Mouse (Mus musculus): ENCODE measurements around the gene Cenpj.

- TF ChIP-seq USF1 (IDR thresholded peaks at IDR 0.05; ENCODE audit: low read depth) = no peak
- no peak for TF ChIP-seq POLR2A (IDR thresholded peaks at IDR 0.05; ENCODE audit: insufficient read length, low read depth)
- TF ChIP-seq MYOD1 (IDR thresholded peaks at IDR 0.05; ENCODE audit: control insufficient read depth in 1 of 3, insufficient read length in 2 of 3, low read depth in 2 of 3) = no peak
- no peak for TF ChIP-seq POLR2AphosphoS2 (IDR thresholded peaks at IDR 0.05; ENCODE audit: insufficient read length, low read depth)
- TF ChIP-seq TCF12 (IDR thresholded peaks at IDR 0.05; ENCODE audit: insufficient read depth, poor library complexity, severe bottlenecking) = no peak
- TF ChIP-seq CEBPB (IDR thresholded peaks at IDR 0.05; ENCODE audit: insufficient read depth, poor library complexity, severe bottlenecking) = no peak
- no peak for TF ChIP-seq MYOG (IDR thresholded peaks at IDR 0.05; ENCODE audit: control insufficient read depth in 1 of 3, insufficient read depth in 1 of 3, insufficient read length in 2 of 3, low read depth in 2 of 3)
- TF ChIP-seq TCF3 (IDR thresholded peaks at IDR 0.05; ENCODE audit: insufficient read length, low read depth) = no peak
Observed at GRCm38 (mm10) chr14:56554716-56555115, 20.5 kb downstream of the Cenpj start.

Data from myocyte (in vitro differentiated cells).